Mouse (Mus musculus) hematopoietic stem cell, adult 5-6 weeks (primary cell): Measurements from ENCODE around the gene Tprn. TPM values are rescaled to one million over a fixed set of nuclear protein-coding genes. Genes with fewer than 3 reads are reported as not detected.

Experiments
- ATAC-seq, 2 experiments: fragments of 125-278 bp in 1 of 2; replicated peaks in 1 of 2; 2 replicates each; pipeline ENCODE4 v1.8.0; 2016 to 2017; ENCODE audit warnings: inconsistent platforms in 2 of 2, mild to moderate bottlenecking in 2 of 2, moderate number of reproducible peaks in 2 of 2, low read depth in 1 of 2, moderate TSS enrichment in 1 of 2; ENCODE audit not compliant: low FRiP score in 2 of 2, poor library complexity in 2 of 2, severe bottlenecking in 2 of 2, insufficient read depth in 1 of 2, low TSS enrichment in 1 of 2
- total RNA-seq: library from RNA; stranded (forward); fragments of 172-1452, 232-1000 nt; gene quantifications from 2 replicates; pipeline ENCODE4 v1.2.3, GENCODE M21; 2017

The Tprn gene
- total RNA-seq, result 8.2 and 10.6 TPM in 2 replicates

DNA sequence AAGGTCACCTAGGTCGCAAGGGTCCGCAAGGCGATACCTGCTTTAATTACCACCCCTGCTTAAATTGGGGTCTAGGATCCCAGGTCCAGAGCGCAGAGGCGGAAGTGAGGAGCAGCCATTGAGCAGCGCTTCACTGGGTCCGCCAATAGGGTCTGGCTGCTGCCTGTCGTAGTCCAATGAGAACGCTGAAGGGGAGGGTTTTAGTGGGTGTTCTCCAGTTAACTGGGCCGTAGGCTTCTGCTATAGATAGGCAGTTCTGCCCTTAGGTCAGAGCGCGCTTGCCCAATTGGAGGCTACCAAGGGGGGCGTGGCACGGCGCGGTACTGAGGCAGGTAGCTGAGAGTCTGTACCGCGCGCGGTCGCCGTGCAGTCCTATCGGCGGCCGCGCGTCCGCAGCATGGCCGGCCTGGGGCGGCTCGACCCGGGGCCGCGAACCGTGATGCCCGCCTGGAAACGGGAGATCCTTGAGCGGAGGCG lies at the start of gene Tprn:
Gene Tprn (plus strand): TSS at position 328 of the 477 bp plus-strand sequence.
- peak; percentile 98 for ATAC-seq

DNA sequence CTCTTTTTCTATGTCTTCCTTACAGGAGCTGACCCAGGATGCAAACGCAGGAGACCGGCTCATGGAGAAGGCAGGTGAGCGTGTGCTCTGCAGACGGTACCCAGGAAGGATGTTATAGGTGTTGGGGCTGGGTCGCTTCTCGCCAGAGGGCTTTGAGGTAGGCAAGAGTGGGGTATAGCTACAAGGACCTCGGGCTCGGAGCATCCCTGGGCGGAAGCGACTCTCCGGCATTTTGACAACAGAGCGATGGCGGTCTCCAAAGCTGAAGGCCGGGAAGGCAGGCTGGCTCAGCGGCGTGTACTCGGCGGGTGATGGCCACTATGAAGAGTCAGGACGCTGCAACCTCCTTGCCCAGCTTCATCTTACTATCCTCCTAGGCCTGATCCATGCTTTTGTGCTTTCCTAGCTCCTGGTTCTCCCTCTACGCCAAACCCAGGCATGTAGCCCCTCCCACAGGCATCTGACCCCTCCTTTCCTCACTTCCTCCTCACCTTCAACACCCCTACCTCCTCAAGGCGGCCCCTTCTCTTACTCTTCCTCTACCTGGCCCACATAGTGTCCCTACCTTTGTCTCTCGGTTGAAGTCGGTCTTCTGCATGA lies 49.1 kb upstream of the Tprn start:
- no peak for ATAC-seq

DNA sequence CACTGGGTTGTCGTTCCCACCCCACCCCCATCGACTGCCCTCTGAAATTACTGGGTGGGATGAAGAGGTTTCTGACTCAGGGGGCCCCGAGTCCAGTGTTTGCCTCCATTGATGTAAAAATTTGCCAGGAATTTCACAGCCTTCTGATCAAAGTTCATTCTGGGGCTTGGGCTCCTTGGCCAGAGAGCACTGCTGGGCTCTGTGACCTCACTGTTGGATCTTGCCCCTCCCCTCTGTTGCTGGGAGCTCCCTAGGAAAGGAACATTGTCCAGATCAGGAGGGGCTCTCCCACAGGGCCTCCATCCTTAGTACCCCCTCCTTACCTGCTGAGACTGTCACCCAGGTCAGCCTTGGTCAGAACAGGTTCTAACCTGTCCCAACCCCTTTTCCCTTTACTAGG lies 48.0 kb upstream of the Tprn start, which contains the start of gene Stpg3:
Gene Stpg3 (minus strand): TSS at position 194 of the 400 bp plus-strand sequence.
- no peak for ATAC-seq

DNA sequence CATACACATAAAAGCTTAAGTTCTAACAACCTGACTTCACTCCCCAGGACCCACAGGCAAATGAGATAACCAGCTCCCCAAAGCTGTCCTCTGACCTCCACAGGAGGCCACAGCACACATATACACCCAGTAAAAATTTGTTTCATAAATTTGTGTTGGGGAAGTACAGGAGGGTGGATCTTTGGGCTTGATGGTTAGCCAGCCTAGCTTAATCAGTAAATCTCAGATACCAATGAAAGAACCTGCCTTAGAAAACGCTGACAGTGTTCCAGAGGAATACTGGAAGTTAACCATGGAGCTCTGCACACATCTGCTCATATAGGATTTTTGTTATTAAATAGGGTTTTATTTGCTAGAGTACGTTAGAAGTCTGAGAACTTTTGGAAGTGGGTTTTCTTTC lies 44.8 kb upstream of the Tprn start:
- no peak for ATAC-seq

DNA sequence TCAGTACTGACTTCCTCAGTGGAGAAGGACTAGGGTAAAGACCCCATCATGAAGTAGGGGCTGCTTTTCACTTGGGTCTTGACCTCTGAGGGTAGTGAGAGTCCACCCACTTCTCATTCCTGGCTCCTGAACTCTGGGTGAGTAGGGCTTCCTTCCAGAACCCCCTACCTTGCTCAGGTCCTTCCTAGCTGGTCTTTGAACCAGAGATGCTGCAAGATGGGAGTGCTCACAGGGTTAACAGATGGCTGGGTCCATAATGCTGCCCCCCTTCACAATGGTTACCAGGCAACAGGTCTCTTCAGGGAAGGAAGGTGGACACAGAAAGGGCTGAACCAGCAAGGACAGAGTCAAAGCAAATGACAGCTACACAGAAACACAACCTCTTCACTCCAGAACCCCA lies 44.0 kb upstream of the Tprn start, which contains the start of gene Fam166a:
Gene Fam166a (plus strand): TSS at position 301 of the 400 bp plus-strand sequence.
- no peak for ATAC-seq

DNA sequence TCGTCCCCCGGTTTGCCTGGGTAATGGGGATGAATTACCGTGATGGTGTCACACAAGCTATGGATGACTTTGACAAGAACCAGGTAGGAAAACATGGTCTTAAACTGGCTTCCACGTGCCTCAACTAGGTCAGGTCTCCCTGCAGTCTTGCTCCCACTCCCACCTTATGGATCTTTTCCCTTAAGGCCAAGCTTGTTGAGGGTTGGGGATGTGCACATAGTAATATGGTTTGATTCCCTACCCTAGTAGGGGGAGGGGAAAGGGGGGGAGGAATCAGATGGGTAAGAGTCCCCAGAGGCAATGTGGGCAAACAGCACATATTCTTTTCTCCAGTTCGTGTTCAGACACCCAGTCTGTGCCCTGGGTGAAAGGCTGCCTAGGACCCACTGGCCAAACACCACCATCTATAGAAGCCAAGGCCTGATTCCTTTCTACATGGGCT lies 41.1 kb upstream of the Tprn start:
- no peak for ATAC-seq

DNA sequence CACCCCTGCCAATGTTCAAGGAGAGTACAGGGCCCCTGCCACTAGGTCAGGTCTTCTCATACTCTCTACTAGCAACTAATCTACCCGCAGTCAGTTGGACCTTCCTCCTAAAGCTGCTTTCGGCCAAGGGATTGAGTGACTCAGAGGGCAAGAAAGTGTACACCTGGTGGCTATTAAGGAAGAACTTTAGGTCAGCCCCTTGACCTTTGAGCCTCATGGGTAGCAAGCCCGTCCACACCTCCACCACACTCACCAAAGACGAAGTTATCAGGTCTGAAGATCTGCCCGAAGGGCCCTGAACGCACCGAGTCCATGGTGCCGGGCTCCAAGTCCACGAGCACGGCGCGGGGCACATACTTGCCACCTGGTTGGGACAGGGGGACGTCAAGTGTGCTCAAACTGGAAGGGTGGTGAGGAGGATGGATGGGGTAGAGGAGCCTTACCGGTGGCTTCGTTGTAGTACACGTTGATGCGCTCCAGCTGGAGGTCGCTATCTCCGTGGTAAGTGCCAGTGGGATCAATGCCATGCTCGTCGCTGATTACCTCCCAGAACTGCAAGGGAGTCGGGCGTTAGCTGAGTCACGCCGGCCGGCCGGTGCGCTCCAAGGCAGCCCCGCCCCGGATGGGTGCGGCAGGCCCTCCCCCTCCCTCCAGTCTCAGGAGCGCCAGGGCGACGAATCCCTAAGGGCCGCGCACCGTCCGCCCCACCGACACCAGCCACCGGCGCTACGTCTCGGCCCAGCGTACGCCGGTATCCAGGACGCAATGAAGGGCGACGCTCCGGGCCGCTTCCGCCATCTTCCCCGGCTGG lies 38.5 kb upstream of the Tprn start:
- peak; percentile 0 to 40; a peak in 2 of 4 replicates for ATAC-seq

DNA sequence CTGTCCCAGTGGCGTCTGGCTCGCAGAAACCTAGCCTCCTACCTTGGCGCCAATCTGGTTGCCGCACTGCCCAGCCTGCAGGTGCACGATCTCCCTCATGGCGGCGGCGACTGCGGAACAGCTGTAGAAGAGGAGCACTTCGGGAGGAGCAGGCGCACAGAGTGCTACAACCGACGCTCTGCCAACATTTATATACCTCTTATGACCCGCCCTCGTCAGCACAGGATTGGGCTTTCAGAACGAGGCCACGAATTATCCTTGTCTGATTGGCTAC lies 38.0 kb upstream of the Tprn start, which contains the start of gene Tubb4b:
Gene Tubb4b (minus strand): TSS at position 211 of the 274 bp plus-strand sequence.
- no peak for ATAC-seq

DNA sequence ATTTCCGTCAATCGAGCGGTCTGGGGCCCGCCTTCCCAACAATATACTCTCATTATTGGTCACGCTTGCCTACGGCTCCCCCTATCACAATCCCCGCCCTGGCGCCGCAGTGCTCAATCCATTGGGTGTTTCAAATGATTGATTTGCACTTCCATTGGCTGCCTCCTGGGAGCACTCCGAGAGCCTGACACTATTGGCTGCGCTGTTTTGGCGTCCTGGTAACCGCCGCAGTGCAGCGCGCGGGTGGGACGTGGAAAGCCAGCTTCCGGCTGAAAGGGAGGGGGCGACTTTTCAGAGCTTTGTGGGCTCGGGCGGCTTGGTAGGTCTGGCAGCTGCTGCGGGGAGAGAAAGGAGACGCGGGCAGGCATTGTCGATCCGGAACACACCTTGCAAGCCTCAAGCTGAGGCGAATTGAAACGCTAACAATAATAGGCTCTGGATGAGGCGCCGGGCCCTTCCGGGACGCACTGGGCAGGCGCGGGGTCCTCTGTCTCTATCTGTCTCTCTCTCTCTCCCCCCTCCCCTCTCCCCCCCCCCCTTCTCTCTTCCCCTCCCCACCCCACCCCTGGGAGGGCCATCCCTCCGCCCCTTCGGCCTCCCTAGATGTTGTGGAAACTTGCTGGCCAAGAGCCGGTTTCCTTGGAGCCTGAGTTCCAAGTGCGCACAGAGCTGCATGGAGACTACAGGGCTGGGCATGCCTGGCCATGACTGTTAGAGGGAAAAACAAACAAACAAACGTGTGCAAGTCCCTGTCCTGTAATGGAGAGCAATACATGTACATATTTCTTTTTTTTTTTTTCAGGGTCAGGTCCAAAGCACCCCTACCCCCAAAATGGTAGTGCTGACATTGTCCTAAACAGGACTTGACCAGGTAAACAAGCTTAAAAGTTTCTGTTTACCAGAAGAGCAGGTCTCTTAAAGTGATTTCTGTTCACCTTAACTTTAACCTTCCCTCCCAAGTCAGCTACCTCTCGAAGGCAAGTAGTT lies 37.4 kb upstream of the Tprn start:
- peak; percentile 78 to 81 for ATAC-seq

DNA sequence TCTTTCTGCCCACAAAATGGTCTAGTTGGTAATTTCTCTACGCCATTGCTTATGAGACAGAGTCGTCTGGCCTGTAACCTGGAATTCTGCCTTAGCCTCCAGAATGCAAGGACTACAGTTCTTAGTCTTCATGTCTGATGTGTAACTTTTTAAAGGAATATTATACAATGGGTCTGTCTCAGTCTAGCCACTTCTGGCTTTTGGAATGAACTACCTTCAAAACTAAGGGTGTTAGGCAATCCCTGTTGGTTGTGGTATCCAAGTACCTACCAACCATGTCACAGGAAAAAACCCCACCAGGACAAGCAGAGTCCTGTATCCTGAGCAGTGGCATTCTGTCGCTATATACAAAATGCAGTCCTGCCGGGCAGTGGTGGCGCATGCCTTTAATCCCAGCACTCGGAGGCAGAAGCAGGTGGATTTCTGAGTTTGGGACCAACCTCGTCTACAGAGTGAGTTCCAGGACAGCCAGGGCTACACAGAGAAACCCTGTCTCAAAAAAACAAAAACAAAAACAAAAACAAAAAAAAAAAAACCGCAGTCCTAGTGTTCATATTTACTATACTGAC lies 36.5 kb upstream of the Tprn start:
- ATAC-seq, result no peak

DNA sequence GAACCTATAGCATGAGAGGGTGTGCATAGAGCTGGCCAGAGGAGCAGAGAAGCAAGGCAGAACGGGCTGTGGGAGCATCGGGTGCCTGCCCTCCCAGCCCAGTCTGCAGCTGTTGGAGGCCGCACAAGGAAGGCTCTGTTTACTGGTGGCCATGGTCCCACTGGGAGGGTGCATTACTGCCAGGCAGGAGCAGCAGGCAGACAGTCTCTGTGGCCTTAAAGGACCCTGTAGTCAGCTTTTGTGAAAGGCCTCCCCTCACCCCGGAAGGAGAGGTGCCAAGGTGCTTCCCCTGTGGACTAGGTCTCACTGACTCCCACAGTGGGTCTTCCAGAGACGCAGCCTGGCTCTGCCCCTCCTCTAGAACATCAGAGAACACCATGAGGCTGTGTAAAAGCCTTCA lies 35.6 kb upstream of the Tprn start:
- no peak for ATAC-seq

DNA sequence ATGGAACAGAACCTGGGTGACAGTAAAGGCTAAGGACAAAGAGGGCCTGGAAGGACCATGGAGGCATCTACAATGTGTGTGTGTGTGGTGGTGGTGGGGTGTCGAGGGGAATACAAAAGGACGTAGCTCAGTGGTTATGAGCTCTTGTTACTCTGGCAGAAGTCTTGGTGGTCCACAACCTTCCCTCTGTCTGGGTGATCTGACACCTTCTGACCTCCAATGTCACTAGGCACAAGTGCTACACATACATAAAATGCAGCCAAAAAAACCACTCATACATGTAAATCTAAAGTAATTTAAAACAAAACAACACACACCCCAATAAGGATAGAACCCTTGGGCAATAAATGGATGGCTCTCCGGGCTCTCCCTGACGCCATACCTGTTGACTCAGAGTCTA lies 35.0 kb upstream of the Tprn start:
- ATAC-seq, result no peak

DNA sequence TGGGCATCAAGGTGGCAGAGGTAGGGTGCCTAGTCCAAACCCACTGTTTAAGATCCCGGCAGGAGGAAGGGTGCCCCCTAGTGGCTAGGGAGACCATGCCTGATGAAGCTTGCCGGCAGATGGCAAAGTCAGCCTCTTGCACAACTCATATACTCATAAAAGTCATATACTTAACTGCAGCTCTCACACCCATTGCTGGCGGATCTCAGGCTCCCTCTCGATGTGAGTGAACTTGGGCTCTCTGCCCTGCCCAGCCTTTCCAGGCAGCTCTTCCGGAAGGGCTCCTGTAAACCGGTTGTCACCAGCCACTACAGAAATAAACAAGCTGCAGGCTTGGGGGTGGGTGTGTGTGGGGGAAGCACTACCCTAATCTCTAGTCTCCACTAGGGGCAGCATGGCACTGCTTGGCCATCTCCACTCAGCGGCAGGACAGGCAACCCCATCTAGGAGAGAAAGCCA lies 34.0 kb upstream of the Tprn start:
- peak; percentile 38 to 51 for ATAC-seq

DNA sequence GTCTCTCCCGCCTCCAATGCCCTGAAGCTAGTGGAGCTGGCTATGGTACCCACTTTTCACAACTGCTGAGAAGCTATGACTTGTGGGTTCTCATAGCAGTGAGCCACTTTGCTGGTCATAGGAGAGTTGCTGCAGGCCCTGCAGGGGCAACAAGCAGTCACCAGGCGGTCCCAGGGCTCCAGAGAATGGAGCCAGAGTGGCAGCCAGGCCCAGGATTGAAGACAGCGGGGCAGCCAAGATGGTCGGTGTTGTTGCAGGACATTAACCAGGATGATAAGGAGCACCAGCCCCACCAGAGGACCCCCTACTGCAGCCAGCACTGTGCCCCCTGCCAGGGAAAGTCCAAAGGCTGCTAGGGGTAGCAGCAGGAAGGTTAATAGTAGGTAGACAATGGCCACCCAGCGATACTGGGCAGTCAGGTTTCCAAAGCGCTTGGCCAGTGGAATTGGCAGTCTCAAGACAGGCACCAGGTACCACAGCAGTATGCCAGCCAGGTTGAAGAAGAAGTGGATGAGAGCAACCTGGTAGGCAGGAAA lies 33.4 kb upstream of the Tprn start:
- no peak for ATAC-seq

DNA sequence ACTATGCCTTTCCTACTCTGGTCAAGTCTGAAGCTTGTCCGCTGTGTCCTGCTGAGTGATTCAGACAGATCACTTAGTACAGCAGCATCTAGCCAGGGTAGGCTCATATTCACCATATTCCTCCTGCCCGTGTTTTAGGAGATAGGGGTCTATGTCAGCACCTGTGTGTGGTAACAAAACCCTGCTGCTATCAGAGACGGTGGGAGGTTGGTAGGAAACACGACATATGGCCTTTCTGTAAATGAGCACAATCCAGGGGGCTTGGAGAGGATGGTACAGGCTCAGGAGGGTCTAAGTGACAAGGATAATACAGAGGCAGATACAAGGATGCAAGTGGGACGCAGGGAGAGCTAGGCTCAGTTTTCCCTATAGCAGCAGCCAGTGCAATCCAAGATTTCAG lies 32.8 kb upstream of the Tprn start:
- ATAC-seq, result no peak

DNA sequence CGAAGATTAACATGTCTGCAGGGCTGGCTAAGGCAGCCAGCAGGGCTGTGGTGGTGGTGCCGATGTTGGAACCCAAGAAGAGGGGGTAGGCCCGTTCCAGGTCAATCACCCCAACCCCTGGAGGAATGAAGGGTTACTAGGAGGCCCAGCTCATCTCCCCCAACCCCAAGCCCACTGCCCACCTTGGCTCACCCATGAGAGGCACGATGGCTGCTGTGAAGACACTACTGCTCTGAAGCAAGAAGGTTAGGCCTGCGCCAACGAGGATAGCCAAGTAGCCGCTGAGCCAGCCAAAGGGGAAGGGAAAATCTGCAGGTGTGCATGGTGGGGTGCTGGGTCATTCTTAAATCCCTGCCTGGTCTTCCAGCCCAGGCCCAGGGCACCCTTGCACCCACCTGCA lies 31.8 kb upstream of the Tprn start:
- ATAC-seq, result no peak

DNA sequence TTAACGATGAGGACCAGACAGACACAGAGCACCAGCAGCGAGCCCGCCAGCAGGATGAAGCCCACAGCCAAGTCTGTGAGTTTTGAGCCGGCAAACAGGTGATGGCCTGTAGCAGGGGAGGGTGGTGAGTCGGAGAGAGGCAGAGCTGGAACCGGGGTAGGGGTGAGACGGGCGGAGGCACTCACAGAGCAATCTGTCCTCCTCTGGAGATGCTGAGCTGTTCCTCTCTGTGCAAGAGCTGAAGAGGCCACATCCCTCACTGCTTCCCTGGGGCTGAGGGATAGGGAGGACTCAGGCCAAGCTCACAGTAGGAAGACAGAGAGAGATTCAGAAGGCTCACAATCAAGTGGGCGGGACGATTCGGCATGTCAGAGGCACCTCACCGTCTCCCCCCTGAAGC lies 31.4 kb upstream of the Tprn start:
- no peak for ATAC-seq
